Comparison of ENCODE assay signal across 22 mouse cellular contexts in genomic region chr9:90199611-90200010, GRCm38 (mm10). TPM values are rescaled to one million over a fixed set of nuclear protein-coding genes. Genes with fewer than 3 reads are reported as not detected.
DNase-seq lines count a peak whose midpoint lies in the region; ATAC-seq and TF ChIP-seq lines count a peak whose summit lies in the region.
"Had no signal": no experiment of that assay in that cellular context is flagged by ENCODE, and none has a peak within 500 bp of the region (broad histone marks: within the 10 kb centered on the region; RNA-seq: fewer than 3 reads in every experiment).

No protein-coding gene starts in this region.

- intact Hi-C loops in heart, adult 2 months (cut with DNase I) = loop anchor here (5.0 to 10.0 kb wide), 3 partner anchors 72 to 485 kb away; partner anchors contain the start of gene Morf4l1
- intact Hi-C loops in heart, postnatal 36 days (cut with DNase I) = loop anchor here (5.0 to 10.0 kb wide), 2 partner anchors 72 to 495 kb away; no protein-coding TSS in a partner anchor
- intact Hi-C loops in heart, postnatal 10 days (cut with DNase I) = loop anchor here (2.0 to 10.0 kb wide), 2 partner anchors 37 to 485 kb away; partner anchors contain the start of gene Adamts7

- H3K9ac ChIP-seq in heart, adult 2 months (ENCODE audit: low read depth, low read length) = no peak overlapping the region
- H3K9ac ChIP-seq in heart, embryonic 15.5 days = no peak overlapping the region
- H3K9ac ChIP-seq in CH12.LX (ENCODE audit: insufficient read depth, low read depth) = no peak overlapping the region
- H3K9ac ChIP-seq: forebrain, embryonic 13.5 days; hindbrain, embryonic 13.5 days; intestine, embryonic 15.5 days; kidney, embryonic 15.5 days had no signal

- DNase-seq in heart, adult 2 months = no peak
- no peak for DNase-seq in heart, postnatal 36 days
- DNase-seq in heart, postnatal 10 days = no peak
- DNase-seq in CH12.LX (ENCODE audit: extremely low read depth) = no peak
- DNase-seq: adrenal gland, postnatal 25 days; B cell, adult 2 months; cerebellum, adult 18-20 months; cerebellum, adult 9-10 months; cerebellum, postnatal 14 days; gastrocnemius, postnatal 10 days; gastrocnemius, postnatal 36 days; kidney, adult 11 months; kidney, adult 8-10 months had no signal

- TF ChIP-seq EP300 in heart, adult 2 months (IDR thresholded peaks at IDR 0.05; ENCODE audit: insufficient read depth, low read depth, low read length) = no peak
- TF ChIP-seq EP300 in CH12.LX (IDR thresholded peaks at IDR 0.05; ENCODE audit: low read length) = no peak

- H3K27me3 ChIP-seq in heart, adult 2 months (ENCODE audit: control insufficient read depth, insufficient read depth, low read length) = no peaks in the 10 kb centered on the region
- H3K27me3 ChIP-seq in heart, embryonic 15.5 days = no peaks in the 10 kb centered on the region
- no peaks in the 10 kb centered on the region for H3K27me3 ChIP-seq in CH12.LX (replicated peaks)
- H3K27me3 ChIP-seq: forebrain, embryonic 13.5 days; hindbrain, embryonic 13.5 days; intestine, embryonic 15.5 days; kidney, embryonic 15.5 days had no signal

- H3K9me3 ChIP-seq in heart, embryonic 15.5 days (replicated peaks) = no peaks in the 10 kb centered on the region
- no peaks in the 10 kb centered on the region for H3K9me3 ChIP-seq in CH12.LX (replicated peaks; ENCODE audit: low read length)
- H3K9me3 ChIP-seq: forebrain, embryonic 10.5 days; forebrain, embryonic 13.5 days; hindbrain, embryonic 10.5 days; hindbrain, embryonic 13.5 days; intestine, embryonic 15.5 days; kidney, embryonic 15.5 days had no signal

- dilution Hi-C loops in CH12.LX (cut with MboI; ENCODE audit: extremely low pct_ligation_motif_present, extremely low pct_unique_long_range_greater_than_20kb, low sequenced_read_pairs) = no loop called here

- H3K4me3 ChIP-seq in heart, adult 2 months = no peak overlapping the region
- H3K4me3 ChIP-seq in heart, embryonic 15.5 days = no peak overlapping the region
- H3K4me3 ChIP-seq in CH12.LX (replicated peaks in 1 of 3; ENCODE audit: low read depth in 2 of 3, low read length in 2 of 3, poor library complexity in 1 of 3) = peak overlapping the region in 1 of 3 experiments; percentile 25
- H3K4me3 ChIP-seq: forebrain, embryonic 10.5 days; forebrain, embryonic 13.5 days; hindbrain, embryonic 10.5 days; hindbrain, embryonic 13.5 days; intestine, embryonic 15.5 days; kidney, embryonic 15.5 days had no signal

- 91% methylated on average over 18 of the region's 18 CpGs for WGBS in heart, adult 2 months
- WGBS in heart, embryonic 15.5 days = 91% methylated on average over 18 of the region's 18 CpGs

- in situ Hi-C loops in CH12.LX (cut with MboI; ENCODE audit: low pct_ligation_motif_present, low pct_unique_long_range_greater_than_20kb, low sequenced_read_pairs) = loop anchor here (5.0 to 25.0 kb wide), 3 partner anchors 87 to 463 kb away; partner anchors contain the start of gene Morf4l1

- peaks cover 17% of the 10 kb centered on the region for H3K4me1 ChIP-seq in heart, adult 2 months (ENCODE audit: control insufficient read depth, insufficient read depth, low read length)
- peaks cover 30% of the 10 kb centered on the region for H3K4me1 ChIP-seq in heart, embryonic 15.5 days (replicated peaks)
- H3K4me1 ChIP-seq in CH12.LX (ENCODE audit: control insufficient read depth in 1 of 2, insufficient read depth in 2 of 2) = peaks cover 70 to 98% of the 10 kb centered on the region in 2 experiments
- H3K4me1 ChIP-seq: forebrain, embryonic 10.5 days; forebrain, embryonic 13.5 days had no signal

- TF ChIP-seq RAD21 in CH12.LX (IDR thresholded peaks at IDR 0.05; ENCODE audit: low read depth, low read length) = no peak

- no peak overlapping the region for H3K4me2 ChIP-seq in heart, embryonic 15.5 days
- no peak overlapping the region for H3K4me2 ChIP-seq in CH12.LX (ENCODE audit: insufficient read depth, low read depth, poor library complexity, severe bottlenecking)
- H3K4me2 ChIP-seq: forebrain, embryonic 13.5 days; hindbrain, embryonic 13.5 days; intestine, embryonic 15.5 days; kidney, embryonic 15.5 days had no signal

- ATAC-seq in heart, embryonic 15.5 days (replicated peaks; ENCODE audit: insufficient number of reproducible peaks, insufficient read depth, low FRiP score, low read depth) = no peak
- no peak for ATAC-seq in cerebellum, adult (ENCODE audit: insufficient number of reproducible peaks, low FRiP score, low TSS enrichment)
- ATAC-seq: activated CD4-positive, CD25-positive, alpha-beta regulatory T cell, adult 4 months; forebrain, embryonic 13.5 days had no signal

- H3K27ac ChIP-seq in heart, adult 2 months = peak overlapping the region; percentile 86
- H3K27ac ChIP-seq in heart, embryonic 15.5 days = peak overlapping the region; percentile 95
- peak overlapping the region; percentile 6; the same call in 1 of the 2 replicates for H3K27ac ChIP-seq in CH12.LX (ENCODE audit: insufficient read depth, low read depth)
- H3K27ac ChIP-seq: forebrain, embryonic 10.5 days; forebrain, embryonic 13.5 days; hindbrain, embryonic 10.5 days; hindbrain, embryonic 13.5 days; intestine, embryonic 15.5 days had no signal

- no peak for TF ChIP-seq POLR2A in heart, adult 2 months (IDR thresholded peaks at IDR 0.05; ENCODE audit: insufficient read depth, low read depth, low read length)
- TF ChIP-seq POLR2A in CH12.LX (IDR thresholded peaks at IDR 0.05; ENCODE audit: low read depth, low read length) = no peak

- H3K79me2 ChIP-seq in heart, adult 2 months (replicated peaks; ENCODE audit: control insufficient read depth, insufficient read depth, low read length) = no peaks in the 10 kb centered on the region
- H3K79me2 ChIP-seq in CH12.LX (replicated peaks; ENCODE audit: control insufficient read depth, extremely low read depth, insufficient read depth, poor library complexity, severe bottlenecking) = no peaks in the 10 kb centered on the region

- no peaks in the 10 kb centered on the region for H3K36me3 ChIP-seq in heart, adult 2 months (ENCODE audit: control insufficient read depth, insufficient read depth, low read length)
- H3K36me3 ChIP-seq in heart, embryonic 15.5 days = no peaks in the 10 kb centered on the region
- H3K36me3 ChIP-seq in CH12.LX (replicated peaks in 1 of 2; ENCODE audit: control insufficient read depth in 1 of 2, insufficient read depth in 1 of 2, low read length in 1 of 2) = peaks cover 5 to 50% of the 10 kb centered on the region in 2 experiments

- TF ChIP-seq CTCF in heart, adult 2 months (IDR thresholded peaks at IDR 0.05) = no peak
- TF ChIP-seq CTCF in CH12.LX (conservative IDR thresholded peaks at IDR 0.05 in 1 of 2, IDR thresholded peaks at IDR 0.05 in 1 of 2; ENCODE audit: low read depth in 2 of 2, low read length in 2 of 2) = no peak

TF ChIP-seq in CH12.LX, 34 proteins besides CTCF, POLR2A, EP300 and RAD21:
- TF ChIP-seq MEF2A (IDR thresholded peaks at IDR 0.05; ENCODE audit: borderline replicate concordance, low read depth, low read length) (no peak), MYC (IDR thresholded peaks at IDR 0.05; ENCODE audit: low read depth, low read length) (no peak), PAX5 (IDR thresholded peaks at IDR 0.05; ENCODE audit: low read length) (no peak), KAT2A (IDR thresholded peaks at IDR 0.05; ENCODE audit: insufficient replicate concordance, low read length) (no peak), UBTF (IDR thresholded peaks at IDR 0.05; ENCODE audit: low read depth, low read length) (no peak), POLR2AphosphoS2 (IDR thresholded peaks at IDR 0.05; ENCODE audit: low read depth, low read length) (no peak), JUND (conservative IDR thresholded peaks at IDR 0.05; ENCODE audit: low read depth, low read length) (no peak), TBP (conservative IDR thresholded peaks at IDR 0.05; ENCODE audit: low read depth, low read length) (no peak), SIN3A (IDR thresholded peaks at IDR 0.05; ENCODE audit: low read length) (no peak), SMC3 (IDR thresholded peaks at IDR 0.05; ENCODE audit: low read depth, low read length) (no peak), ZKSCAN1 (IDR thresholded peaks at IDR 0.05; ENCODE audit: borderline replicate concordance, low read depth, low read length) (no peak), MAX (IDR thresholded peaks at IDR 0.05; ENCODE audit: low read length) (no peak), USF1 (IDR thresholded peaks at IDR 0.05; ENCODE audit: low read depth, low read length) (no peak), JUN (IDR thresholded peaks at IDR 0.05; ENCODE audit: insufficient read depth, low read depth, low read length) (no peak), HCFC1 (IDR thresholded peaks at IDR 0.05; ENCODE audit: low read depth, low read length) (no peak), ZNF384 (IDR thresholded peaks at IDR 0.05; ENCODE audit: low read depth, low read length) (no peak), MXI1 (IDR thresholded peaks at IDR 0.05; ENCODE audit: low read depth, low read length) (no peak)

RNA-seq across cellular contexts. Expression of gene Adamts7, which starts 36.7 kb away (rescaled TPM):
- total RNA-seq in heart, adult 2 months (2021) = 10 to 100 TPM; 11.8 to 14.5 TPM
- 36.3 and 56.3 TPM in 2 replicates for polyA plus RNA-seq in heart, adult 2 months (2012; rRNA removed)
- total RNA-seq in heart, postnatal 36 days (2021) = 10 to 100 TPM; 14.4 to 17.7 TPM
- polyA plus RNA-seq in heart, embryonic 15.5 days (2015; fragmentation: Nextera tagmentation; extraction: Ambion mirVana) = 8.9 and 11.3 TPM in 2 replicates
- total RNA-seq in heart, postnatal 10 days (2021) = 10 to 100 TPM; 21.8 to 24.0 TPM
- total RNA-seq in CH12.LX (2012; rRNA removed) = 9.2 and 13.8 TPM in 2 replicates
- 4.7 and 5.4 TPM in 2 replicates for total RNA-seq in CH12.LX (2014; rRNA removed)
- polyA plus RNA-seq in CH12.LX (2012; ENCODE audit: insufficient read length, low read depth) = 15.3 and 15.7 TPM in 2 replicates
- polyA plus RNA-seq: activated CD4-positive, CD25-positive, alpha-beta regulatory T cell, adult 4 months had no signal

Comparison
In these comparisons a context has a peak if more than half of its experiments do, and no peak if none do; other contexts are left out.
1. H3K27ac ChIP-seq: peak in every context shown above with its lines; median percentile 95 in heart, embryonic 15.5 days; 86 in heart, adult 2 months; 6 in CH12.LX.